8 mouse cellular contexts compared by ENCODE assay signal in genomic region chr12:79907583-79907982, GRCm38 (mm10).
DNase-seq lines count a peak whose midpoint lies in the region; ATAC-seq and TF ChIP-seq lines count a peak whose summit lies in the region.

No protein-coding gene starts in this region.

- WGBS in hindbrain, embryonic 15.5 days = 50% methylated on average over 5 of the region's 5 CpGs
- 86% methylated on average over 5 of the region's 5 CpGs for WGBS in hindbrain, embryonic 11.5 days
- WGBS in lung, embryonic 14.5 days = 59% methylated on average over 5 of the region's 5 CpGs

- H3K9ac ChIP-seq in hindbrain, embryonic 15.5 days = no peak overlapping the region
- no peak overlapping the region for H3K9ac ChIP-seq in hindbrain, embryonic 11.5 days (ENCODE audit: low read depth, low read length)
- H3K9ac ChIP-seq in lung, embryonic 14.5 days = 0 out of 2 replicates have a peak overlapping the region, but pooled peaks have one; percentile 23

- H3K9me3 ChIP-seq in hindbrain, embryonic 15.5 days = no peaks in the 10 kb centered on the region
- H3K9me3 ChIP-seq in hindbrain, embryonic 11.5 days (ENCODE audit: control insufficient read depth, low read length) = no peaks in the 10 kb centered on the region
- H3K9me3 ChIP-seq in lung, embryonic 14.5 days (ENCODE audit: low read depth, low read length) = no peaks in the 10 kb centered on the region

- peaks cover 18% of the 10 kb centered on the region for H3K4me1 ChIP-seq in hindbrain, embryonic 15.5 days (replicated peaks)
- H3K4me1 ChIP-seq in hindbrain, embryonic 11.5 days (replicated peaks; ENCODE audit: control insufficient read depth, insufficient read depth, low read length) = peaks cover 2% of the 10 kb centered on the region
- peaks cover 43% of the 10 kb centered on the region for H3K4me1 ChIP-seq in lung, embryonic 14.5 days (ENCODE audit: insufficient read depth)

- no peak for DNase-seq in hindbrain, embryonic 11.5 days (ENCODE audit: low spot score)
- peak; percentile 61 for DNase-seq in Muller cell, postnatal 12 days (ENCODE audit: inconsistent ontology term)
- peak; percentile 69 for DNase-seq in fibroblast of lung, adult 2 months (ENCODE audit: low read depth)
- DNase-seq in lung, embryonic 14.5 days = peak; percentile 66
- no peak for DNase-seq in embryo, embryonic 11 days
- DNase-seq in right cerebral cortex, postnatal 25 days = no peak

- no peak for TF ChIP-seq CTCF in lung, embryonic 14.5 days (IDR thresholded peaks at IDR 0.05; ENCODE audit: low read depth)

- no peaks in the 10 kb centered on the region for H3K27me3 ChIP-seq in hindbrain, embryonic 15.5 days
- no peaks in the 10 kb centered on the region for H3K27me3 ChIP-seq in hindbrain, embryonic 11.5 days (ENCODE audit: control insufficient read depth, insufficient read depth, low read length)
- no peaks in the 10 kb centered on the region for H3K27me3 ChIP-seq in lung, embryonic 14.5 days (ENCODE audit: insufficient read depth, low read length)

- H3K36me3 ChIP-seq in hindbrain, embryonic 15.5 days = no peaks in the 10 kb centered on the region
- H3K36me3 ChIP-seq in hindbrain, embryonic 11.5 days (ENCODE audit: control insufficient read depth, insufficient read depth, low read length) = no peaks in the 10 kb centered on the region
- no peaks in the 10 kb centered on the region for H3K36me3 ChIP-seq in lung, embryonic 14.5 days (ENCODE audit: insufficient read depth)

- H3K4me3 ChIP-seq in hindbrain, embryonic 15.5 days = no peak overlapping the region
- no peak overlapping the region for H3K4me3 ChIP-seq in hindbrain, embryonic 11.5 days (ENCODE audit: low read depth, low read length)
- no peak overlapping the region for H3K4me3 ChIP-seq in lung, embryonic 14.5 days (ENCODE audit: low read depth, low read length)

- 0 out of 2 replicates have a peak overlapping the region, but pooled peaks have one; percentile 17 for H3K27ac ChIP-seq in hindbrain, embryonic 15.5 days (replicated peaks)
- H3K27ac ChIP-seq in hindbrain, embryonic 11.5 days (ENCODE audit: low read depth, low read length) = no peak overlapping the region
- peak overlapping the region; percentile 80 for H3K27ac ChIP-seq in lung, embryonic 14.5 days (ENCODE audit: low read depth)

- H3K4me2 ChIP-seq in hindbrain, embryonic 15.5 days = no peak overlapping the region
- no peak overlapping the region for H3K4me2 ChIP-seq in hindbrain, embryonic 11.5 days (replicated peaks; ENCODE audit: low read depth, low read length)
- H3K4me2 ChIP-seq in lung, embryonic 14.5 days = no peak overlapping the region

- ATAC-seq in hindbrain, embryonic 15.5 days (ENCODE audit: low FRiP score, low read depth) = no peak
- ATAC-seq in hindbrain, embryonic 11.5 days (ENCODE audit: low FRiP score) = no peak
- ATAC-seq in lung, embryonic 14.5 days (ENCODE audit: insufficient read depth) = no peak
- no peak for ATAC-seq in megakaryocyte, adult 5-6 weeks (ENCODE audit: poor library complexity, severe bottlenecking)

Comparison
In these comparisons a context has a peak if more than half of its experiments do, and no peak if none do; other contexts are left out.
1. DNase-seq: peak in Muller cell, postnatal 12 days (single experiment), fibroblast of lung, adult 2 months (single experiment) and lung, embryonic 14.5 days (single experiment); none in hindbrain, embryonic 11.5 days (single experiment), embryo, embryonic 11 days (single experiment) and right cerebral cortex, postnatal 25 days (single experiment).